Mouse (Mus musculus): ENCODE results near the gene Aspscr1. TPM values are rescaled to one million over a fixed set of nuclear protein-coding genes. Genes with fewer than 3 reads are reported as not detected.
A peak's percentile ranks its signal among the peaks of the same experiment; 100 is the strongest.

Gene Aspscr1
- polyA plus RNA-seq, 1 experiment: 234 TPM

GRCm38 (mm10) chr11:120710672-120711071, 37.9 kb downstream of the Aspscr1 start:
- no peaks in the 10 kb centered on the region for H3K36me3 ChIP-seq (ENCODE audit: control insufficient read depth, insufficient read depth, low read length)
- no peak overlapping the region for H3K4me3 ChIP-seq (ENCODE audit: control insufficient read depth, low read depth, low read length)
- no peak overlapping the region for H3K27ac ChIP-seq (ENCODE audit: control insufficient read depth, insufficient read depth, low read depth, low read length)
- H3K4me1 ChIP-seq (ENCODE audit: control insufficient read depth, insufficient read depth, low read length): peaks cover 22% of the 10 kb centered on the region
- H3K27me3 ChIP-seq (ENCODE audit: control insufficient read depth, insufficient read depth, low read length): no peaks in the 10 kb centered on the region
- TF ChIP-seq POLR2A (IDR thresholded peaks at IDR 0.05; ENCODE audit: control insufficient read depth, low read depth, low read length): no peak

- Histone ChIP-seq H3K36me3 (ENCODE audit: control insufficient read depth, insufficient read depth, low read length) (no peaks in the 10 kb centered on the region), H3K4me3 (ENCODE audit: control insufficient read depth, low read depth, low read length) (no peak overlapping the region), H3K27me3 (ENCODE audit: control insufficient read depth, insufficient read depth, low read length) (no peaks in the 10 kb centered on the region), H3K27ac (ENCODE audit: control insufficient read depth, insufficient read depth, low read depth, low read length) (no peak overlapping the region), H3K4me1 (ENCODE audit: control insufficient read depth, insufficient read depth, low read length) (peaks cover 22% of the 10 kb centered on the region)
- TF ChIP-seq CTCF (IDR thresholded peaks at IDR 0.05; ENCODE audit: control insufficient read depth, insufficient read depth, insufficient replicate concordance, low read depth, low read length) (no peak), POLR2A (IDR thresholded peaks at IDR 0.05; ENCODE audit: control insufficient read depth, low read depth, low read length) (no peak)
Measured at GRCm38 (mm10) chr11:120711980-120712604, 39.3 kb downstream of the Aspscr1 start.

- Histone ChIP-seq H3K27me3 (ENCODE audit: control insufficient read depth, insufficient read depth, low read length) (no peaks in the 10 kb centered on the region), H3K27ac (ENCODE audit: control insufficient read depth, insufficient read depth, low read depth, low read length) (peak overlapping the region; percentile 57), H3K4me1 (ENCODE audit: control insufficient read depth, insufficient read depth, low read length) (peaks cover 22% of the 10 kb centered on the region), H3K36me3 (ENCODE audit: control insufficient read depth, insufficient read depth, low read length) (no peaks in the 10 kb centered on the region), H3K4me3 (ENCODE audit: control insufficient read depth, low read depth, low read length) (peak overlapping the region; percentile 88)
- TF ChIP-seq CTCF (IDR thresholded peaks at IDR 0.05; ENCODE audit: control insufficient read depth, insufficient read depth, insufficient replicate concordance, low read depth, low read length): peak; percentile 55; the same call in 1 of the 2 replicates
- no peak for TF ChIP-seq POLR2A (IDR thresholded peaks at IDR 0.05; ENCODE audit: control insufficient read depth, low read depth, low read length)
Measured at GRCm38 (mm10) chr11:120712771-120713568, 40.2 kb downstream of the Aspscr1 start.

DNA sequence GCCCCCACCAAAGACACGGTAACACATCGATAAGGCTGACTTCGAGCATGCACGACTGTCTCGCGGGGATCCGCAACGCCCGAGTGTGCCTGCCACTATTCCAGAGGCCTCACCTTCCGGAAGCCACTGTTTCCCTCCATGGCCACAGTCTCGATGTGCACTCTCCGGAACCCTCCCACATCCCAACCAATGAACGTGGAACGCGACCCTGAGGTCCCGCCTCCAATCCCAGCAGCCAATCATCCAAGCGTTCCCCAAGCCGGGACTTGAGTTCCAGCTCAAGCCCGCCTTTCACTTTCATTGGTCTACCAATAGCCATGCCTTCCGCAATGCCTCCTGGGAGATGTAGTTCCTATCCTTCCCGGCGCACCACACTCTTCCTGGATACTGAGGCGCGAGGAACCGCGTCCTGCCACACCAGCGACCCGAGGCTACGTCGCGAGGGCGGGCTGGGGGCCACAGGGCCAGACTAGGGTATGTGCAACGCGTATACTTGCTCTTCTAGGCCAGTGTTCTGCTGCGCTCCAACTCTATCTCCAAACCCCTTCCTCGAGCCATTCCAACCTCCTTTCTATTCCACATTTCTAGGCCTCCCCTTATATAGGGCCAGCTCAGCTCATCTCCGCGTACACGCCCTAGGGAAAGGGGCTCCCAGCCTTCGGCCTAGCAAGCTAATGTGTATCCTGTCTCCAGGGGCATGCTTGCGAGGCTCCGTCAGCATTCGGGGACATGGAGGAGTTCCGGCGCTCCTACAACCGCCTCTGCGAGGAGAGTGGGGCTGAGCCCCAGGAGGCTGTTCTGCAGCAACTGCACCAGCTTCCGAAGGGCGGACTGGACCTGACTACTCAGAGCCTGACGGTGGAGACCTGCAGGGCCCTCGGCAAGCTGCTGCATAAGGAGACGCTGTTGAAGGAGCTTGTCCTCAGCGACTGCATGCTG, 41.1 kb downstream of the Aspscr1 start, which contains the start of the genes Cenpx and Lrrc45:
Cenpx (minus strand) TSS at position 159 of the 939 bp plus-strand sequence.
Lrrc45 (plus strand) TSS at position 346 of the 939 bp plus-strand sequence.
- Histone ChIP-seq H3K4me3 (ENCODE audit: control insufficient read depth, low read depth, low read length) (peak within 1 kb of the TSS; percentile 88), H3K36me3 (ENCODE audit: control insufficient read depth, insufficient read depth, low read length) (no peaks in the 10 kb centered on the region), H3K4me1 (ENCODE audit: control insufficient read depth, insufficient read depth, low read length) (peaks cover 22% of the 10 kb centered on the region), H3K27ac (ENCODE audit: control insufficient read depth, insufficient read depth, low read depth, low read length) (peak within 1 kb of the TSS; percentile 57), H3K27me3 (ENCODE audit: control insufficient read depth, insufficient read depth, low read length) (no peaks in the 10 kb centered on the region)
- TF ChIP-seq POLR2A (IDR thresholded peaks at IDR 0.05; ENCODE audit: control insufficient read depth, low read depth, low read length): peak; percentile 66; the same call in 1 of the 2 replicates
- no peak; the same call in 1 of the 2 replicates for TF ChIP-seq CTCF (IDR thresholded peaks at IDR 0.05; ENCODE audit: control insufficient read depth, insufficient read depth, insufficient replicate concordance, low read depth, low read length)

DNA sequence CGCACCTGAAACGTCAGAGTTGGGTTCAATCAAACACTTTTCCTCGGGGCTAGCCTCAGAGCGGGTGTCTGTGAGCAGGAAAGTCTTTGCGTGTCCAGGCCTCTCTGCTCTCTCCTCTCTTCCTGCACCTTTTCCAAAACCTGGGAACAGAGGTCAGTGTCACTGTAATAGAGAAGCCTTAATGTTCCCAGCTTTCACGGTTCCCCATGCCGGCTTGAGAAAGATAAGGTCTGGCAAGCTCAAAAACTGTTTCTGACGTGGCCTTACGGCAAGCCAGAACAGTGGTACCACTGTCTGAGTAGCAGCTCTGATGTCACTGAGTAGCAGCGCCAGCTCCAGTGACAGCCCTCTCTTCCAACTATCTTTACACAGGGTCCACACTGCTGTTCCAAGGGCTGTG, 41.8 kb downstream of the Aspscr1 start:
- Histone ChIP-seq H3K4me3 (ENCODE audit: control insufficient read depth, low read depth, low read length) (peak overlapping the region; percentile 88; the same call in 1 of the 2 replicates), H3K27ac (ENCODE audit: control insufficient read depth, insufficient read depth, low read depth, low read length) (no peak overlapping the region), H3K27me3 (ENCODE audit: control insufficient read depth, insufficient read depth, low read length) (no peaks in the 10 kb centered on the region), H3K4me1 (ENCODE audit: control insufficient read depth, insufficient read depth, low read length) (peaks cover 22% of the 10 kb centered on the region), H3K36me3 (ENCODE audit: control insufficient read depth, insufficient read depth, low read length) (no peaks in the 10 kb centered on the region)
- TF ChIP-seq POLR2A (IDR thresholded peaks at IDR 0.05; ENCODE audit: control insufficient read depth, low read depth, low read length) (no peak), CTCF (IDR thresholded peaks at IDR 0.05; ENCODE audit: control insufficient read depth, insufficient read depth, insufficient replicate concordance, low read depth, low read length) (no peak)

DNA sequence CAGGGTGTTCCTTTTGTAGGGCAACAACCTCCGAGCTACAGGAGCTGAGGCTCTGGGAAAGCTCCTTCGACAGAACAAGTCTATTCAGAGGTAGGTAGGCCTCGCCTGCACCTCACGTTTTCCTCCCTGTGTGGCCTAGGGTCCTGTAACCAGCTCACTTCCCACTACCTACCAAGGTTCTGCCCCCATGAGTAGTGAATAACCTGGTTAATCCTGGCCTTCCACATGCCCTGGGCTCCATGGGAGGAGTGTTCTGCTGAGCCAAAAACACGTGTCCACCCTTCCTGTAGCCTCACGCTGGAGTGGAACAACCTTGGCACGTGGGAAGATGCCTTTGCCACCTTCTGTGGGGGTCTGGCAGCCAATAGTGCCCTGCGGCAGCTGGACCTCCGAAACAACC, 42.4 kb downstream of the Aspscr1 start:
- no peak for TF ChIP-seq POLR2A (IDR thresholded peaks at IDR 0.05; ENCODE audit: control insufficient read depth, low read depth, low read length)
- no peak for TF ChIP-seq CTCF (IDR thresholded peaks at IDR 0.05; ENCODE audit: control insufficient read depth, insufficient read depth, insufficient replicate concordance, low read depth, low read length)
- H3K27ac ChIP-seq (ENCODE audit: control insufficient read depth, insufficient read depth, low read depth, low read length): no peak overlapping the region
- no peaks in the 10 kb centered on the region for H3K36me3 ChIP-seq (ENCODE audit: control insufficient read depth, insufficient read depth, low read length)
- peaks cover 22% of the 10 kb centered on the region for H3K4me1 ChIP-seq (ENCODE audit: control insufficient read depth, insufficient read depth, low read length)
- no peak overlapping the region for H3K4me3 ChIP-seq (ENCODE audit: control insufficient read depth, low read depth, low read length)
- no peaks in the 10 kb centered on the region for H3K27me3 ChIP-seq (ENCODE audit: control insufficient read depth, insufficient read depth, low read length)

Data from testis, adult 2 months (tissue).